Mouse (Mus musculus): ENCODE measurements around the gene Polr2j.
"Not testable (repeated sequence)": the region's sequence is repeated elsewhere in the genome, so short reads cannot be mapped to it uniquely, and the experiment has no call there.

The Polr2j gene

GRCm38 (mm10) chr5:136104511-136104910, 11.9 kb upstream of the Polr2j start:
- peak in 1 of 2 experiments; percentile 37 for DNase-seq (ENCODE audit: low spot score in 2 of 2)

- DNase-seq (ENCODE audit: low spot score in 2 of 2): no peak
Observed at GRCm38 (mm10) chr5:136108486-136108885, 7.9 kb upstream of the Polr2j start.

- DNase-seq (ENCODE audit: low spot score in 2 of 2): no peak
Observed at GRCm38 (mm10) chr5:136109042-136109441, 7.4 kb upstream of the Polr2j start.

GRCm38 (mm10) chr5:136113546-136113945, 2.9 kb upstream of the Polr2j start:
- DNase-seq (ENCODE audit: low spot score in 2 of 2): not testable (repeated sequence)

GRCm38 (mm10) chr5:136116784-136117112, 317 bp downstream of the Polr2j start:
- no peak for DNase-seq (ENCODE audit: low spot score in 2 of 2)

- no peak for DNase-seq (ENCODE audit: low spot score in 2 of 2)
Observed at GRCm38 (mm10) chr5:136122165-136122564, 5.7 kb downstream of the Polr2j start.

GRCm38 (mm10) chr5:136135571-136136291, 19.3 kb downstream of the Polr2j start, which contains the start of the genes Lrwd1 and Alkbh4:
TSS of gene Lrwd1 (minus strand) at chr5:136136074.
TSS of gene Alkbh4 (plus strand) at chr5:136136146.
- DNase-seq (ENCODE audit: low spot score in 2 of 2): peak; percentile 95 to 97

- DNase-seq (ENCODE audit: low spot score in 2 of 2): no peak
Observed at GRCm38 (mm10) chr5:136136292-136136990, 20.0 kb downstream of the Polr2j start.

GRCm38 (mm10) chr5:136137658-136138274, 21.3 kb downstream of the Polr2j start:
- DNase-seq (ENCODE audit: low spot score in 2 of 2): peak; percentile 39 to 70

GRCm38 (mm10) chr5:136139393-136139792, 23.0 kb downstream of the Polr2j start:
- no peak for DNase-seq (ENCODE audit: low spot score in 2 of 2)

GRCm38 (mm10) chr5:136140057-136140482, 23.6 kb downstream of the Polr2j start:
- DNase-seq (ENCODE audit: low spot score in 2 of 2): no peak

- no peak for DNase-seq (ENCODE audit: low spot score in 2 of 2)
Observed at GRCm38 (mm10) chr5:136142746-136143145, 26.3 kb downstream of the Polr2j start.

- DNase-seq (ENCODE audit: low spot score in 2 of 2): no peak
Observed at GRCm38 (mm10) chr5:136143161-136143755, 26.8 kb downstream of the Polr2j start.

GRCm38 (mm10) chr5:136144606-136145430, 28.4 kb downstream of the Polr2j start:
- DNase-seq (ENCODE audit: low spot score in 2 of 2): no peak

GRCm38 (mm10) chr5:136146936-136147335, 30.5 kb downstream of the Polr2j start:
- DNase-seq (ENCODE audit: low spot score in 2 of 2): no peak

GRCm38 (mm10) chr5:136147704-136148103, 31.3 kb downstream of the Polr2j start:
- no peak for DNase-seq (ENCODE audit: low spot score in 2 of 2)

GRCm38 (mm10) chr5:136149134-136149576, 32.7 kb downstream of the Polr2j start:
- peak in 1 of 2 experiments; percentile 46 for DNase-seq (ENCODE audit: low spot score in 2 of 2)

GRCm38 (mm10) chr5:136152365-136152764, 35.9 kb downstream of the Polr2j start:
- no peak for DNase-seq (ENCODE audit: low spot score in 2 of 2)

- no peak for DNase-seq (ENCODE audit: low spot score in 2 of 2)
Observed at GRCm38 (mm10) chr5:136155399-136155798, 39.0 kb downstream of the Polr2j start.

GRCm38 (mm10) chr5:136160084-136160483, 43.7 kb downstream of the Polr2j start:
- not testable (repeated sequence) for DNase-seq (ENCODE audit: low spot score in 2 of 2)

GRCm38 (mm10) chr5:136163807-136164474, 47.5 kb downstream of the Polr2j start:
- no peak for DNase-seq (ENCODE audit: low spot score in 2 of 2)

All from spleen, postnatal 14 days (tissue).